In the genomic region with DNA sequence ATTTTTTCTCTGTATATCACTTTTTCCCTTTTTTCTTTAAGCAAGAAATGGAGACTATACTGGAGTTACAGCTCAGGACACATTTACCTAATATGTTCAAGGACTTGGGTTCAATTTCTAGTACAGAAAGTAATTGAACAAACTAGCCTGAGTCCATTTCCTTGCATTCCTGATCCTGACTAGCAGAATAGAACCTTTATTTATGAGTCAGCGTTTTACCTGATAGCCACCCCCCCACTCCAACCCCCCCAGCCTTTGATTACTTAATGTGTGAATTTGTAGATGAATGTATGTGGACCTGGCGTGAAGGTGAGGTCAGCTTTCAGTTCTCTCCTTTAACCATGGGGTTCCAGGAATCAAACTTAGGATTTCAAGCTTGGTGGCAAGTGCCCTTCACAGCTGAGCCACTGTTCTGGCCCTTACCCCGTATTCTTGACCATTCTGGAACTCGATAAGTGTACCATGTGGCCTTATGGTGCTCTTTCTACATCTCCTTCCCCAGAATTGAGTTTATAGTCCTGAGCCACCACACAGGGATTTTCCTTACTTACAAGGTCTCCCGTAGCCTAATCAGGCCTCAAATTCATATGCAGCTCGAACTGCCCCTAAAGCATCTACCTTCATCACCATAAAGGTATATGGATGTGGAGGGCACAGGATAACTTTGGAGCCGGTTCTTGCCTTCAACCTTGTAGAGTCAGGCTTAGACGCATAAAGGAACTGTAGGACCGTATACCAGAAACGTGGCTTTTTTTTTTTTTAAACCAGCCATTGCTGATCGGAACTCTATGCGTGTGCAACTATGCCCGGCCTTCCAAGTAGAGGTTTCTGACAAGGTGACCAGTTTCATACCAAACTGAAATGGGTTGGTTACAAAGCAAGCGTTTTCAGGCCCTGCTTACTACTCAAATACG, we compare ENCODE assay signal across 8 mouse cellular contexts. TPM values are rescaled to one million over a fixed set of nuclear protein-coding genes. Genes with fewer than 3 reads are reported as not detected.
DNase-seq lines count a peak whose midpoint lies in the region; ATAC-seq and TF ChIP-seq lines count a peak whose summit lies in the region.

No protein-coding gene starts in this region.

- peak overlapping the region; percentile 88 for H3K4me3 ChIP-seq in kidney, embryonic 15.5 days (replicated peaks)
- H3K4me3 ChIP-seq in bone marrow macrophage, adult 2 months (ENCODE audit: insufficient read depth, low read length): peak overlapping the region; percentile 79
- peak overlapping the region; percentile 96 for H3K4me3 ChIP-seq in hindbrain, embryonic 15.5 days
- H3K4me3 ChIP-seq in midbrain, embryonic 12.5 days: peak overlapping the region; percentile 99

- peaks cover 13% of the 10 kb centered on the region for H3K36me3 ChIP-seq in kidney, embryonic 15.5 days
- H3K36me3 ChIP-seq in hindbrain, embryonic 15.5 days: peaks cover 8% of the 10 kb centered on the region; the same call in 1 of the 2 replicates
- peaks cover 11% of the 10 kb centered on the region for H3K36me3 ChIP-seq in midbrain, embryonic 12.5 days

- H3K27ac ChIP-seq in kidney, embryonic 15.5 days: peak overlapping the region; percentile 98
- peak overlapping the region; percentile 93 for H3K27ac ChIP-seq in bone marrow macrophage, adult 2 months (ENCODE audit: insufficient read depth, low read depth, low read length)
- peak overlapping the region; percentile 95 for H3K27ac ChIP-seq in hindbrain, embryonic 15.5 days (replicated peaks)
- peak overlapping the region; percentile 94 for H3K27ac ChIP-seq in midbrain, embryonic 12.5 days (replicated peaks)

- ATAC-seq in kidney, embryonic 15.5 days (replicated peaks; ENCODE audit: low FRiP score): peak; percentile 22; the same call in 1 of the 2 replicates
- ATAC-seq in hindbrain, embryonic 15.5 days (ENCODE audit: low FRiP score, low read depth): peak; percentile 10
- ATAC-seq in midbrain, embryonic 12.5 days (ENCODE audit: low FRiP score, low read depth): no peak
- no peak for ATAC-seq in inflammation-experienced regulatory T-cells, adult 6 months

- H3K4me2 ChIP-seq in kidney, embryonic 15.5 days: peak overlapping the region; percentile 70
- peak overlapping the region; percentile 79 for H3K4me2 ChIP-seq in hindbrain, embryonic 15.5 days
- peak overlapping the region; percentile 90 for H3K4me2 ChIP-seq in midbrain, embryonic 12.5 days (replicated peaks)

- no peak for TF ChIP-seq POLR2A in bone marrow macrophage, adult 2 months (IDR thresholded peaks at IDR 0.05; ENCODE audit: borderline replicate concordance, low read depth, low read length)

- intact Hi-C loops in gastrocnemius, postnatal 36 days (cut with DNase I): no loop called here

- peaks cover 13% of the 10 kb centered on the region for H3K4me1 ChIP-seq in kidney, embryonic 15.5 days
- H3K4me1 ChIP-seq in bone marrow macrophage, adult 2 months (ENCODE audit: control insufficient read depth, insufficient read depth, low read length): peaks cover 12% of the 10 kb centered on the region
- H3K4me1 ChIP-seq in hindbrain, embryonic 15.5 days (replicated peaks): peaks cover 23% of the 10 kb centered on the region
- H3K4me1 ChIP-seq in midbrain, embryonic 12.5 days: peaks cover 16% of the 10 kb centered on the region

- H3K9ac ChIP-seq in kidney, embryonic 15.5 days: peak overlapping the region; percentile 86
- peak overlapping the region; percentile 88 for H3K9ac ChIP-seq in hindbrain, embryonic 15.5 days
- peak overlapping the region; percentile 89 for H3K9ac ChIP-seq in midbrain, embryonic 12.5 days (replicated peaks)

- DNase-seq in kidney, adult 9 months: no peak
- no peak for DNase-seq in gastrocnemius, postnatal 36 days
- no peak for DNase-seq in layer of hippocampus, adult 18-20 months (ENCODE audit: low spot score in 2 of 2)

- H3K27me3 ChIP-seq in kidney, embryonic 15.5 days: no peaks in the 10 kb centered on the region
- H3K27me3 ChIP-seq in hindbrain, embryonic 15.5 days: no peaks in the 10 kb centered on the region
- no peaks in the 10 kb centered on the region for H3K27me3 ChIP-seq in midbrain, embryonic 12.5 days

- WGBS in kidney, embryonic 15.5 days: 17% methylated on average over 15 of the region's 15 CpGs
- WGBS in hindbrain, embryonic 15.5 days: 25% methylated on average over 15 of the region's 15 CpGs
- 28% methylated on average over 15 of the region's 15 CpGs for WGBS in midbrain, embryonic 12.5 days

- no peak for TF ChIP-seq CTCF in bone marrow macrophage, adult 2 months (IDR thresholded peaks at IDR 0.05; ENCODE audit: low read depth, low read length)

- H3K9me3 ChIP-seq in kidney, embryonic 15.5 days (replicated peaks): no peaks in the 10 kb centered on the region
- no peaks in the 10 kb centered on the region for H3K9me3 ChIP-seq in hindbrain, embryonic 15.5 days
- no peaks in the 10 kb centered on the region for H3K9me3 ChIP-seq in midbrain, embryonic 12.5 days

RNA-seq across cellular contexts. Expression of a gene that starts 0.9 kb away (rescaled TPM):
- polyA plus RNA-seq in kidney, embryonic 15.5 days (2015; fragmentation: Nextera tagmentation; extraction: Ambion mirVana): 47.6 and 50.3 TPM in 2 replicates
- 40.3 and 47.6 TPM in 2 replicates for polyA plus RNA-seq in bone marrow macrophage, adult 2 months (2012; ENCODE audit: insufficient read depth, insufficient read length, missing spikeins)
- 29.8 and 32.6 TPM in 2 replicates for polyA plus RNA-seq in hindbrain, embryonic 15.5 days (2015; fragmentation: Nextera tagmentation; extraction: Ambion mirVana)
- polyA plus RNA-seq in midbrain, embryonic 12.5 days (2016; fragmentation: Nextera tagmentation; extraction: Ambion mirVana): 64.7 and 65.9 TPM in 2 replicates
- 10 to 100 TPM; 67.6 to 97.2 (median 82.3) TPM for polyA plus RNA-seq in inflammation-experienced regulatory T-cells, adult 6 months (2017; shearing (Covaris generic))
- 10 to 100 TPM; 18.9 to 20.5 TPM for total RNA-seq in gastrocnemius, postnatal 36 days (2021)
- 10 to 100 TPM; 42.9 to 45.2 TPM for total RNA-seq in layer of hippocampus, adult 18-20 months (2021)

RNA-seq across cellular contexts. Expression of a gene that starts 1.1 kb away (rescaled TPM):
- 28.0 TPM in 2 replicates for polyA plus RNA-seq in kidney, embryonic 15.5 days (2015; fragmentation: Nextera tagmentation; extraction: Ambion mirVana)
- 12.9 and 13.1 TPM in 2 replicates for polyA plus RNA-seq in bone marrow macrophage, adult 2 months (2012; ENCODE audit: insufficient read depth, insufficient read length, missing spikeins)
- 11.0 and 11.5 TPM in 2 replicates for polyA plus RNA-seq in hindbrain, embryonic 15.5 days (2015; fragmentation: Nextera tagmentation; extraction: Ambion mirVana)
- polyA plus RNA-seq in midbrain, embryonic 12.5 days (2016; fragmentation: Nextera tagmentation; extraction: Ambion mirVana): 24.6 and 25.2 TPM in 2 replicates
- polyA plus RNA-seq in inflammation-experienced regulatory T-cells, adult 6 months (2017; shearing (Covaris generic)): 10 to 100 TPM in 2 of 3 experiments, 1 to 10 TPM in 1; 9.6 to 11.5 (median 10.6) TPM
- total RNA-seq in gastrocnemius, postnatal 36 days (2021): 1 to 10 TPM; 3.5 to 4.4 TPM
- 1 to 10 TPM; 5.0 to 5.4 TPM for total RNA-seq in layer of hippocampus, adult 18-20 months (2021)

Comparison
In these comparisons a context has a peak if more than half of its experiments do, and no peak if none do; other contexts are left out.
1. ATAC-seq: peak in kidney, embryonic 15.5 days (single experiment) and hindbrain, embryonic 15.5 days (single experiment); none in midbrain, embryonic 12.5 days (single experiment) and inflammation-experienced regulatory T-cells, adult 6 months (single experiment).
2. Peak in every context shown above with its lines, with median percentiles within 50 percentile points of each other: H3K27ac ChIP-seq, H3K4me2 ChIP-seq, H3K4me3 ChIP-seq and H3K9ac ChIP-seq.